ENCODE assay signal across 9 mouse cellular contexts in genomic region chr13:55601611-55602010, GRCm38 (mm10). TPM values are rescaled to one million over a fixed set of nuclear protein-coding genes. Genes with fewer than 3 reads are reported as not detected.
A peak's percentile ranks its signal among the peaks of the same experiment; 100 is the strongest.
DNase-seq lines count a peak whose midpoint lies in the region; ATAC-seq and TF ChIP-seq lines count a peak whose summit lies in the region.
"Had no signal": no experiment of that assay in that cellular context is flagged by ENCODE, and none has a peak within 500 bp of the region (broad histone marks: within the 10 kb centered on the region; RNA-seq: fewer than 3 reads in every experiment).

No protein-coding gene starts in this region.

- H3K36me3 ChIP-seq in kidney, embryonic 16.5 days (ENCODE audit: insufficient read depth, low read length), result peaks cover 24% of the 10 kb centered on the region
- H3K36me3 ChIP-seq in liver, postnatal 0 days (replicated peaks; ENCODE audit: insufficient read depth, low read length), result peaks cover 21% of the 10 kb centered on the region

- peaks cover 8% of the 10 kb centered on the region for H3K4me1 ChIP-seq in kidney, embryonic 16.5 days (ENCODE audit: insufficient read depth, low read length)
- peaks cover 10% of the 10 kb centered on the region for H3K4me1 ChIP-seq in liver, postnatal 0 days (ENCODE audit: insufficient read depth)

- H3K4me2 ChIP-seq in kidney, embryonic 16.5 days (replicated peaks; ENCODE audit: low read depth, low read length), result no peak overlapping the region
- no peak overlapping the region for H3K4me2 ChIP-seq in liver, postnatal 0 days (ENCODE audit: low read depth, low read length)

- no peak overlapping the region for H3K27ac ChIP-seq in kidney, embryonic 16.5 days (ENCODE audit: low read length)
- no peak overlapping the region for H3K27ac ChIP-seq in liver, postnatal 0 days (ENCODE audit: low read depth)
- H3K27ac ChIP-seq: stomach, embryonic 15.5 days had no signal

- peak; percentile 86 for DNase-seq in kidney, adult 18-20 months
- DNase-seq in cerebellum, adult 9-11 months, result peak; percentile 65
- peak; percentile 79 for DNase-seq in gastrocnemius, postnatal 14 days
- peak; percentile 84 for DNase-seq in kidney, postnatal 14 days
- DNase-seq in liver, postnatal 0 days, result peak; percentile 89
- peak; percentile 80 for DNase-seq in thymus, postnatal 0 days (ENCODE audit: low spot score)

- no peak overlapping the region for H3K9ac ChIP-seq in kidney, embryonic 16.5 days (replicated peaks; ENCODE audit: low read length)
- H3K9ac ChIP-seq in liver, postnatal 0 days (replicated peaks), result no peak overlapping the region
- H3K9ac ChIP-seq: stomach, embryonic 15.5 days had no signal

- TF ChIP-seq EP300 in liver, postnatal 0 days (IDR thresholded peaks at IDR 0.05; ENCODE audit: low read depth), result no peak

- TF ChIP-seq CTCF in liver, postnatal 0 days (IDR thresholded peaks at IDR 0.05; ENCODE audit: low read depth), result peak; percentile 94

- no peak for ATAC-seq in kidney, embryonic 16.5 days (ENCODE audit: low FRiP score, low TSS enrichment)
- ATAC-seq in liver, postnatal 0 days, result no peak
- peak; percentile 61 for ATAC-seq in neutrophil, adult 5-6 weeks (ENCODE audit: extremely low read depth, insufficient number of reproducible peaks, low FRiP score, poor library complexity, severe bottlenecking)

- no peaks in the 10 kb centered on the region for H3K27me3 ChIP-seq in kidney, embryonic 16.5 days (ENCODE audit: insufficient read depth, low read length)
- no peaks in the 10 kb centered on the region for H3K27me3 ChIP-seq in liver, postnatal 0 days (ENCODE audit: insufficient read depth, low read length)
- H3K27me3 ChIP-seq: stomach, embryonic 15.5 days had no signal

- intact Hi-C loops in gastrocnemius, postnatal 14 days (cut with DNase I; ENCODE audit: low total_unique reads), result loop anchor here (5.0 to 10.0 kb wide), 2 partner anchors 41 to 123 kb away; partner anchors contain the start of gene Pcbd2

- 4% methylated on average over 3 of the region's 3 CpGs for WGBS in kidney, embryonic 16.5 days
- WGBS in liver, postnatal 0 days (ENCODE audit: insufficient replicate concordance), result 3% methylated on average over 3 of the region's 3 CpGs

- no peaks in the 10 kb centered on the region for H3K9me3 ChIP-seq in kidney, embryonic 16.5 days (ENCODE audit: low read length)
- H3K9me3 ChIP-seq in liver, postnatal 0 days (ENCODE audit: low read length), result no peaks in the 10 kb centered on the region
- H3K9me3 ChIP-seq: stomach, embryonic 15.5 days had no signal

- H3K4me3 ChIP-seq in kidney, embryonic 16.5 days (ENCODE audit: low read length), result no peak overlapping the region
- H3K4me3 ChIP-seq in liver, postnatal 0 days (ENCODE audit: low read depth, low read length), result no peak overlapping the region

RNA-seq across cellular contexts. Expression of gene B4galt7, which starts 1.9 kb away (rescaled TPM):
- polyA plus RNA-seq in kidney, embryonic 16.5 days (2015; fragmentation: Nextera tagmentation; extraction: Ambion mirVana), result 20.0 and 26.3 TPM in 2 replicates
- total RNA-seq in gastrocnemius, postnatal 14 days (2021), result 1 to 10 TPM; 6.2 to 7.3 TPM
- 5.4 and 6.4 TPM in 2 replicates for polyA plus RNA-seq in liver, postnatal 0 days (2015; fragmentation: Nextera tagmentation; extraction: Ambion mirVana)
- 14.7 and 19.1 TPM in 2 replicates for total RNA-seq in neutrophil, adult 5-6 weeks (2017)
- 20.2 and 24.1 TPM in 2 replicates for polyA plus RNA-seq in thymus, postnatal 0 days (2015; fragmentation: Nextera tagmentation; extraction: Ambion mirVana)

RNA-seq across cellular contexts. Expression of gene Caml, which starts 21.2 kb away (rescaled TPM):
- polyA plus RNA-seq in kidney, embryonic 16.5 days (2015; fragmentation: Nextera tagmentation; extraction: Ambion mirVana), result 54.5 and 60.7 TPM in 2 replicates
- 10 to 100 TPM; 10.1 to 11.1 TPM for total RNA-seq in gastrocnemius, postnatal 14 days (2021)
- 16.2 and 16.7 TPM in 2 replicates for polyA plus RNA-seq in liver, postnatal 0 days (2015; fragmentation: Nextera tagmentation; extraction: Ambion mirVana)
- total RNA-seq in neutrophil, adult 5-6 weeks (2017), result 29.3 and 53.3 TPM in 2 replicates
- polyA plus RNA-seq in thymus, postnatal 0 days (2015; fragmentation: Nextera tagmentation; extraction: Ambion mirVana), result 35.9 and 38.3 TPM in 2 replicates

RNA-seq across cellular contexts. Expression of gene Tmed9, which starts 28.1 kb away (rescaled TPM):
- polyA plus RNA-seq in kidney, embryonic 16.5 days (2015; fragmentation: Nextera tagmentation; extraction: Ambion mirVana), result 175 and 177 TPM in 2 replicates
- total RNA-seq in gastrocnemius, postnatal 14 days (2021), result 100 to 1,000 TPM; 139 to 149 TPM
- 45.1 and 46.6 TPM in 2 replicates for polyA plus RNA-seq in liver, postnatal 0 days (2015; fragmentation: Nextera tagmentation; extraction: Ambion mirVana)
- total RNA-seq in neutrophil, adult 5-6 weeks (2017), result 68.9 and 74.4 TPM in 2 replicates
- polyA plus RNA-seq in thymus, postnatal 0 days (2015; fragmentation: Nextera tagmentation; extraction: Ambion mirVana), result 117 and 129 TPM in 2 replicates

RNA-seq across cellular contexts. Expression of gene Fam193b, which starts 30.7 kb away (rescaled TPM):
- 40.2 and 41.2 TPM in 2 replicates for polyA plus RNA-seq in kidney, embryonic 16.5 days (2015; fragmentation: Nextera tagmentation; extraction: Ambion mirVana)
- 10 to 100 TPM; 12.8 to 15.4 TPM for total RNA-seq in gastrocnemius, postnatal 14 days (2021)
- 5.0 and 5.3 TPM in 2 replicates for polyA plus RNA-seq in liver, postnatal 0 days (2015; fragmentation: Nextera tagmentation; extraction: Ambion mirVana)
- 108 and 118 TPM in 2 replicates for total RNA-seq in neutrophil, adult 5-6 weeks (2017)
- polyA plus RNA-seq in thymus, postnatal 0 days (2015; fragmentation: Nextera tagmentation; extraction: Ambion mirVana), result 39.6 and 50.0 TPM in 2 replicates

RNA-seq across cellular contexts. Expression of gene Ddx46, which starts 33.2 kb away (rescaled TPM):
- polyA plus RNA-seq in kidney, embryonic 16.5 days (2015; fragmentation: Nextera tagmentation; extraction: Ambion mirVana), result 37.5 and 39.7 TPM in 2 replicates
- total RNA-seq in gastrocnemius, postnatal 14 days (2021), result 10 to 100 TPM; 19.7 to 21.2 TPM
- 9.8 and 11.7 TPM in 2 replicates for polyA plus RNA-seq in liver, postnatal 0 days (2015; fragmentation: Nextera tagmentation; extraction: Ambion mirVana)
- 206 and 230 TPM in 2 replicates for total RNA-seq in neutrophil, adult 5-6 weeks (2017)
- polyA plus RNA-seq in thymus, postnatal 0 days (2015; fragmentation: Nextera tagmentation; extraction: Ambion mirVana), result 37.0 and 39.1 TPM in 2 replicates
